Mouse (Mus musculus): ENCODE measurements around the gene Gm3727. TPM values are rescaled to one million over a fixed set of nuclear protein-coding genes. Genes with fewer than 3 reads are reported as not detected.
"Not testable (repeated sequence)": the region's sequence is repeated elsewhere in the genome, so short reads cannot be mapped to it uniquely, and the experiment has no call there.

Gm3727 gene
- polyA plus RNA-seq (2016; fragmentation: Nextera tagmentation; extraction: Ambion mirVana): not detected in 2 replicates

DNA sequence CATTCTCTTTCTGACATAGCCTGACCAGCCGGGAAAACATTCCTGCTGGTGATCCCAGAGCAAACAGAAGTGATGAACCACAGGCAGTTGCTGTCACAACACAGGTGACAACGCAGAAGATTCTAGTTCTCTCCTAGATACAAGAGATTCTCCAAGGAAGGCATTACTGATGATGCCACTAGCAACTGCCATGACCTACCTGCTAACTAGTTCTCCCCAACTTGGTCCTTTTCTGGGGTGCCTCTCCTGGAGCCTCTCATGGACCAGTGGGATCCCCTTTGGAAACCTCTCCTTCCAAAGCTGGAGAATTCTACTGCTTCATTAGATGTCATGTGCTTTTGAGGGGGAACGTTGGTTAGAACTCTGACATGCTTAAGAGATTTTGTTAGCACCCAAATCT, at the start of gene Gm3727:
TSS of gene Gm3727 (minus strand) at position 101 of the 400 bp plus-strand sequence.
- not testable (repeated sequence) for DNase-seq (ENCODE audit: low spot score); H3K27ac ChIP-seq; H3K36me3 ChIP-seq; H3K4me1 ChIP-seq; H3K4me3 ChIP-seq; H3K9me3 ChIP-seq; H3K27me3 ChIP-seq (ENCODE audit: insufficient read depth, poor library complexity, severe bottlenecking)
- 63% methylated on average over 3 of the region's 3 CpGs for WGBS

DNA sequence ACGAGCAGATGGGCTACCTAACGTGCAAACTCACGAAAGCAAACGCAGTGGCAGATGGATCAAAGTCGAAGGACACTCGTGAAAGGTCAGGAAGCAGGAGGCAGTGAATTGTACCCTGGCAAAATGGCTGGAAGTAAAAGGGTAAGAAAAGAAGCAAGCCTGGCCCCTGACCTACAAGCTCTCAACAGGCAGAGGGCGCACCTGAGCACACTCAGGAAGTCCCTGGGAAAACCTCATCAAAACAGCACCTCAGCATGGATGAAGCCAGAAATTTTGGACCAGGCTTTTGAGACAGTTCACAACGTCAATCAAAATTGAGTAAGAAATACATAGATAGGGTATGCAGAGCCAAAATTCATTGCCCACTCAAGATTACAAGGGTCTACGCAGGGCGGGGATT, 21.0 kb downstream of the Gm3727 start:
- WGBS: 4% methylated on average over 8 of the region's 10 CpGs
- H3K27ac ChIP-seq; H3K4me1 ChIP-seq; H3K27me3 ChIP-seq (ENCODE audit: insufficient read depth, poor library complexity, severe bottlenecking); H3K9me3 ChIP-seq; H3K4me3 ChIP-seq; H3K36me3 ChIP-seq: not testable (repeated sequence)
- peak; percentile 41 for DNase-seq (ENCODE audit: low spot score)

Other genes starting within 250 kb of the Gm3727 start
- gene Gm10406, start 237.3 kb downstream of the Gm3727 start, polyA plus RNA-seq (2016; fragmentation: Nextera tagmentation; extraction: Ambion mirVana): 0.30 and 0.45 TPM in 2 replicates
- not detected in 2 replicates for gene Gm3685, start 219.7 kb downstream of the Gm3727 start, polyA plus RNA-seq (2016; fragmentation: Nextera tagmentation; extraction: Ambion mirVana)
- 0.72 and 1.3 TPM in 2 replicates for gene Gm3696, start 164.1 kb downstream of the Gm3727 start, polyA plus RNA-seq (2016; fragmentation: Nextera tagmentation; extraction: Ambion mirVana)
- not detected in 2 replicates for gene Gm6676, start 139.3 kb downstream of the Gm3727 start, polyA plus RNA-seq (2016; fragmentation: Nextera tagmentation; extraction: Ambion mirVana)
- 4.3 and 4.4 TPM in 2 replicates for gene Gm3512, start 90.2 kb downstream of the Gm3727 start, polyA plus RNA-seq (2016; fragmentation: Nextera tagmentation; extraction: Ambion mirVana)
- not detected in 2 replicates for gene Gm16434, start 70.2 kb downstream of the Gm3727 start, polyA plus RNA-seq (2016; fragmentation: Nextera tagmentation; extraction: Ambion mirVana)
- 2.1 and 2.6 TPM in 2 replicates for gene Gm3739, start 50.3 kb upstream of the Gm3727 start, polyA plus RNA-seq (2016; fragmentation: Nextera tagmentation; extraction: Ambion mirVana)
- gene Gm5797, start 67.7 kb upstream of the Gm3727 start, polyA plus RNA-seq (2016; fragmentation: Nextera tagmentation; extraction: Ambion mirVana): not detected in 2 replicates
- not detected in 2 replicates for gene Gm8374, start 100.4 kb upstream of the Gm3727 start, polyA plus RNA-seq (2016; fragmentation: Nextera tagmentation; extraction: Ambion mirVana)
- not detected in 2 replicates for gene Gm3755, start 186.2 kb upstream of the Gm3727 start, polyA plus RNA-seq (2016; fragmentation: Nextera tagmentation; extraction: Ambion mirVana)
- 1.5 and 2.0 TPM in 2 replicates for gene Gm3752, start 219.0 kb upstream of the Gm3727 start, polyA plus RNA-seq (2016; fragmentation: Nextera tagmentation; extraction: Ambion mirVana)

Measured in heart, embryonic 10.5 days (tissue).